In the genomic region with DNA sequence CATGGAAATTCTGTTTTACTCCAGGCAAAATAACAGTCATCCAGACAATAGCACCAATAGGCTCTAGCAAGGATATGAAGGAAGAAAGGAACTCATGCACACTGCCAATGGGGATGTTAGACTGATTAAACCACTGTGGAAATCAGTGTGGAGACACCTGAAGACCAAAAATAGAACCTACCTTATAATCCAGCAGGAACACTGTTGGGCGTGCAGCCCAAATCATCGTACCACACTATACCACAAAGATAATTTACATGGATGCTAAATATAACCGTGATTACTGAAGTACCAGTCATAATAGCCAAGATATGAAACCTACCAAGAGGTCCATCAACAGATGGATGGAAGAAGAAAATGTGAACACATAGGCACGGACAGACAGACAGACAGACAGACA, we compare ENCODE assay signal across 21 mouse cellular contexts. TPM values are rescaled to one million over a fixed set of nuclear protein-coding genes. Genes with fewer than 3 reads are reported as not detected.
"Had no signal": no experiment of that assay in that cellular context is flagged by ENCODE, and none has a peak within 500 bp of the region (broad histone marks: within the 10 kb centered on the region; RNA-seq: fewer than 3 reads in every experiment).

No protein-coding gene starts in this region.

- ATAC-seq: midbrain, embryonic 16.5 days had no signal

- H3K27ac ChIP-seq: midbrain, embryonic 10.5 days; midbrain, embryonic 12.5 days; neural tube, embryonic 13.5 days; neural tube, embryonic 15.5 days had no signal

- H3K4me3 ChIP-seq: midbrain, embryonic 10.5 days; midbrain, embryonic 12.5 days; myocyte; neural tube, embryonic 13.5 days; neural tube, embryonic 15.5 days had no signal

- H3K9ac ChIP-seq: lung, embryonic 14.5 days; midbrain, embryonic 12.5 days; neural tube, embryonic 13.5 days; neural tube, embryonic 15.5 days had no signal

- H3K4me2 ChIP-seq: lung, embryonic 14.5 days; midbrain, embryonic 12.5 days; neural tube, embryonic 13.5 days; neural tube, embryonic 15.5 days had no signal

- H3K36me3 ChIP-seq: midbrain, embryonic 10.5 days; midbrain, embryonic 12.5 days; neural tube, embryonic 13.5 days; neural tube, embryonic 15.5 days had no signal

- DNase-seq: lung, adult 18-20 months; lung, embryonic 14.5 days; lung, postnatal 10 days; lung, postnatal 4 days; midbrain, embryonic 14.5 days; retina, postnatal 1 day; right cerebral cortex, adult 18-20 months; right cerebral cortex, postnatal 25 days; right cerebral cortex, postnatal 4 days; spleen, adult 18-20 months; thymus, adult 18-20 months; thymus, postnatal 14 days; thymus, postnatal 36 days had no signal

- H3K27me3 ChIP-seq: midbrain, embryonic 12.5 days; neural tube, embryonic 15.5 days had no signal

- H3K4me1 ChIP-seq: midbrain, embryonic 10.5 days; midbrain, embryonic 12.5 days; neural tube, embryonic 13.5 days; neural tube, embryonic 15.5 days had no signal

- H3K9me3 ChIP-seq: midbrain, embryonic 10.5 days; midbrain, embryonic 12.5 days; neural tube, embryonic 13.5 days; neural tube, embryonic 15.5 days had no signal

RNA-seq across cellular contexts. Expression of a gene that starts 18.5 kb away (rescaled TPM):
- total RNA-seq: megakaryocyte, adult 5-6 weeks; megakaryocyte-erythroid progenitor cell, adult 5-6 weeks had no signal
